Mouse (Mus musculus) liver, postnatal 0 days (tissue): ENCODE measurements around the gene Robo2.

ENCODE experiments used
- CTCF ChIP-seq: sonication (generic); IDR thresholded peaks from 2 replicates; pipeline ENCODE4 v1.5.1; 2016; ENCODE audit warnings: antibody characterized with exemption, low read depth
- EP300 ChIP-seq: IDR thresholded peaks from 2 replicates; pipeline ENCODE4 v1.6.1; 2016; ENCODE audit warnings: antibody characterized with exemption, low read depth, mild to moderate bottlenecking

DNA sequence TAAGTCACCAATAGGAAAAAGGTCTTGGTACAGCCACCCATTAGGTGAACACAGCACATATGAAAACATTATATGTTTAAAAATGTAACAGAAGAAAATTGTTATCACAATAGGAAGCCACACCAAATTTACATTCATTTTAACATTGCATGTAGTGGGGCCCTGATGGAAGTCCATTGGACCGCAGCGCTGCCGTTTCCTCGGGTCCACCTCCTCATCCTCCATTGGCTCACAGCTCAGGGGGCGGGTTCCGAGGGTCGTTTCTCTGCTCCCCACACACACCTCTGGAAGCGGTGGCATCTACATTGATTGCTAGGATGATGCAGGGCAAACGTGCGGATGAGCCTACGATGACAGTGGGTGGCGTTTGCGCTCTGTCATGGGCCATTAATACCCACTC lies 195.8 kb downstream of the Robo2 start:
- TF ChIP-seq EP300 (no peak), CTCF (no peak)
